Mouse (Mus musculus): Measurements from ENCODE around the gene Usp15.

The Usp15 gene

GRCm38 (mm10) chr10:123182391-123182790 lies 14.4 kb downstream of the Usp15 start:
- intact Hi-C loops (cut with DNase I), result no loop called here

- intact Hi-C loops (cut with DNase I), result no loop called here
Observed at GRCm38 (mm10) chr10:123175771-123176170, 21.0 kb downstream of the Usp15 start.

- intact Hi-C loops (cut with DNase I), result no loop called here
Observed at GRCm38 (mm10) chr10:123170898-123171297, 25.9 kb downstream of the Usp15 start.

GRCm38 (mm10) chr10:123165542-123165941 lies 31.3 kb downstream of the Usp15 start:
- intact Hi-C loops (cut with DNase I), result no loop called here

- intact Hi-C loops (cut with DNase I), result no loop called here
Observed at GRCm38 (mm10) chr10:123160508-123160907, 36.3 kb downstream of the Usp15 start.

- intact Hi-C loops (cut with DNase I), result no loop called here
Observed at GRCm38 (mm10) chr10:123159316-123159715, 37.5 kb downstream of the Usp15 start.

- intact Hi-C loops (cut with DNase I), result no loop called here
Observed at GRCm38 (mm10) chr10:123156392-123156791, 40.4 kb downstream of the Usp15 start.

- intact Hi-C loops (cut with DNase I), result no loop called here
Observed at GRCm38 (mm10) chr10:123155764-123156163, 41.0 kb downstream of the Usp15 start.

GRCm38 (mm10) chr10:123153321-123153720 lies 43.5 kb downstream of the Usp15 start:
- intact Hi-C loops (cut with DNase I), result no loop called here

GRCm38 (mm10) chr10:123148025-123148814 lies 48.6 kb downstream of the Usp15 start:
- intact Hi-C loops (cut with DNase I), result no loop called here

- intact Hi-C loops (cut with DNase I), result no loop called here
Observed at GRCm38 (mm10) chr10:123147180-123147579, 49.6 kb downstream of the Usp15 start.

GRCm38 (mm10) chr10:123146349-123146748 lies 50.4 kb downstream of the Usp15 start:
- intact Hi-C loops (cut with DNase I), result no loop called here

GRCm38 (mm10) chr10:123144256-123144655 lies 52.5 kb downstream of the Usp15 start:
- intact Hi-C loops (cut with DNase I), result no loop called here

- intact Hi-C loops (cut with DNase I), result no loop called here
Observed at GRCm38 (mm10) chr10:123142395-123143050, 54.3 kb downstream of the Usp15 start.

GRCm38 (mm10) chr10:123135818-123136217 lies 61.0 kb downstream of the Usp15 start:
- intact Hi-C loops (cut with DNase I), result no loop called here

- intact Hi-C loops (cut with DNase I), result no loop called here
Observed at GRCm38 (mm10) chr10:123131487-123131886, 65.3 kb downstream of the Usp15 start.

- intact Hi-C loops (cut with DNase I), result no loop called here
Observed at GRCm38 (mm10) chr10:123120666-123121392, 76.0 kb downstream of the Usp15 start.

GRCm38 (mm10) chr10:123116861-123117260 lies 79.9 kb downstream of the Usp15 start:
- intact Hi-C loops (cut with DNase I), result loop anchor here (10.0 kb wide), 1 partner anchor 92 kb away; no protein-coding TSS in a partner anchor

GRCm38 (mm10) chr10:123113466-123113865 lies 83.3 kb downstream of the Usp15 start:
- intact Hi-C loops (cut with DNase I), result loop anchor here (10.0 kb wide), 1 partner anchor 89 kb away; no protein-coding TSS in a partner anchor

- intact Hi-C loops (cut with DNase I), result loop anchor here (10.0 kb wide), 1 partner anchor 88 kb away; no protein-coding TSS in a partner anchor
Observed at GRCm38 (mm10) chr10:123112787-123113168, 84.0 kb downstream of the Usp15 start.

GRCm38 (mm10) chr10:123112056-123112786 lies 84.6 kb downstream of the Usp15 start:
- intact Hi-C loops (cut with DNase I), result loop anchor here (10.0 kb wide), 1 partner anchor 87 kb away; no protein-coding TSS in a partner anchor
